Mouse (Mus musculus) liver, embryonic 16.5 days (tissue): ENCODE results near the gene Gm973. TPM values are rescaled to one million over a fixed set of nuclear protein-coding genes. Genes with fewer than 3 reads are reported as not detected.
"Not testable (repeated sequence)": the region's sequence is repeated elsewhere in the genome, so short reads cannot be mapped to it uniquely, and the experiment has no call there.

Experiments used
- ATAC-seq: fragments of 200-750 bp; cut with Nextera tagmentation; 2 replicates; pipeline ENCODE4 v1.8.0; 2017; ENCODE audit warnings: low read depth, mild to moderate bottlenecking, moderate number of reproducible peaks, moderate library complexity
- H3K27ac ChIP-seq: fragments of 300-500 bp; sonication (generic); 2 replicates; pipeline ENCODE4 v1.5.1; 2014; ENCODE audit warnings: mild to moderate bottlenecking, low read length
- H3K27me3 ChIP-seq: fragments of 300-500 bp; sonication (generic); 2 replicates; pipeline ENCODE4 v1.6.1; 2014; ENCODE audit warnings: low read depth, low read length, mixed read lengths; ENCODE audit not compliant: control insufficient read depth, insufficient read depth
- H3K36me3 ChIP-seq: fragments of 300-500 bp; sonication (generic); 2 replicates; pipeline ENCODE4 v1.6.1; 2014; ENCODE audit warnings: mild to moderate bottlenecking; ENCODE audit not compliant: control insufficient read depth, insufficient read depth
- H3K4me1 ChIP-seq: fragments of 300-500 bp; sonication (generic); 2 replicates; pipeline ENCODE4 v1.6.1; 2014; ENCODE audit warnings: low read depth, low read length, mixed read lengths; ENCODE audit not compliant: control insufficient read depth
- H3K4me2 ChIP-seq: fragments of 300-500 bp; sonication (generic); 2 replicates; pipeline ENCODE4 v1.6.1; 2014; ENCODE audit warnings: low read depth, low read length, mixed read lengths
- H3K4me3 ChIP-seq: fragments of 300-500 bp; sonication (generic); 2 replicates; pipeline ENCODE4 v1.5.1; 2014; ENCODE audit warnings: low read depth, mild to moderate bottlenecking, low read length
- H3K9ac ChIP-seq: fragments of 300-500 bp; sonication (generic); 2 replicates; pipeline ENCODE4 v1.6.1; 2014; ENCODE audit warnings: low read depth, low read length
- H3K9me3 ChIP-seq: fragments of 300-500 bp; sonication (generic); replicated peaks from 2 replicates; pipeline ENCODE4 v1.6.1; 2016; ENCODE audit warnings: low read length; ENCODE audit not compliant: control insufficient read depth
- WGBS: fragments of 180-500 bp; shearing (Covaris S2); extraction: QIAGEN DNeasy Blood & Tissue Kit; methylation state at CpG from one replicate; pipeline ENCODE4 v1.1.7; 2014; ENCODE audit not compliant: insufficient replicate concordance; 5-methylcytosine and 5-hydroxymethylcytosine counted together
- polyA plus RNA-seq: library from polyadenylated mRNA; unstranded; fragments of >200 nt; fragmentation: Nextera tagmentation; extraction: Ambion mirVana; gene quantifications from 2 replicates; pipeline ENCODE4 v1.2.1, GENCODE M21; 2015

The Gm973 gene
- polyA plus RNA-seq, 1 experiment from 2014 or later = not detected

DNA sequence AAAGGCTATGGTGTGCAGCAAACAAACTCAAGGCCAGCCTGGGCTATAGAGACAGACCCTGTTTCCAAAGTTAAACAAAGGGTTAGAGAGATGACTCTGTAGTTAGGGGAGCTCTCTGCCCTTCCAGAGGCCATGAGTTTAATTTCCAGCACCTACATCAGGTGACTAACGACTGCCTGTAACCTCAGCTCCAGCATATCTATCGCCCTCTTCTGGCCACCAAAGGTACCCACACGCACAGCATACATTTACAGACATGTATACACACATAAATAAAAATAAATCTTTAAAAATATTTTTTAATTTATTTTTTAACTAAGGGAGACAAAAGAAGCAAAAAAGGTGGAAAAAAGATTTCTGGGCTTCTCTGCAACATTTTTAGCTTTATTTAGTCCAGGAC lies 94.9 kb downstream of the Gm973 start:
- ATAC-seq = no peak
- Histone ChIP-seq H3K4me1 (no peaks in the 10 kb centered on the region), H3K4me3 (no peak overlapping the region), H3K4me2 (no peak overlapping the region), H3K36me3 (no peaks in the 10 kb centered on the region), H3K27ac (no peak overlapping the region), H3K9ac (no peak overlapping the region), H3K27me3 (no peaks in the 10 kb centered on the region), H3K9me3 (no peaks in the 10 kb centered on the region)
- 86% methylated on average over 3 of the region's 3 CpGs for WGBS

DNA sequence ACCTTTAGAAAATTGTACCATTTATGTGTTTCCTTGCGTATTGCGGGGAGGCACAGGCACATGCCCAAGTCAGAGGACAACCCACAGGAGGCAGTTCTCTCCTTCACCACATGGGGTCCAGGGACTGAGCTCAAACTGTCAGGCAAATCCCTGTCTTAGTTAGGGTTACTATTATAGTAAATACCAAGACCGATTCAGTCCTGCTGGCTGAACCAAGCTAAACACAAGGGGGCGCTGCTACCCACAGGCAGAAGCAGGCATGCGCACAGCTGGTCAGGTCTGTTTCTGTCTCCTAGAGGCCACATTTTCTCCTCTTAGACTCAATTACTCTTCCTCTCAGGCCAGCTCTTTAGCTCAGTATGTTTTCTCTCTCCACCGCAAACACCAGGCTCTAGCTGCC lies 97.7 kb downstream of the Gm973 start:
- H3K9me3 ChIP-seq = no peaks in the 10 kb centered on the region
- no peak for ATAC-seq

DNA sequence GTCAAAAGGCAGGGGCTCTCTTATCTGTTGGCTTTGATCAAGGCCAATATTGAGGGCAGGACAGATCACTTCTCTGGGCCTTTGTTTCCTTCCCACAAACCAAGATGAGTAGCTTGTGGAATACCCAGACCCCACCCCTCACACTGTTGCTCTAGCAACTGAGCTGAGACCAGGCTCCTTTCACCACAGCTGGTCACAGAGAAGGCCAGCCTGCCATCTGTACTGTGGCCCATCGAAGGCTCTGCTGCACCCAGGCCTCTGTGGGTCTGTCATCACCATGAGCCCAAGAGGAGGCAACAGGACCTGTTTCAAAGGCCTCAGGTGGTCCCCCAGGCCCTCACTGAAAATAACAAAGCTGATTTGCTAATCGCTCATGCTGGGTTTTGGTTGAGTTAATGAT lies 99.0 kb downstream of the Gm973 start:
- ATAC-seq = no peak
- no peaks in the 10 kb centered on the region for H3K36me3 ChIP-seq
- no peaks in the 10 kb centered on the region for H3K27me3 ChIP-seq
- H3K4me3 ChIP-seq = no peak overlapping the region
- H3K27ac ChIP-seq = no peak overlapping the region
- H3K9me3 ChIP-seq = no peaks in the 10 kb centered on the region
- H3K4me1 ChIP-seq = no peaks in the 10 kb centered on the region
- no peak overlapping the region for H3K4me2 ChIP-seq
- 58% methylated on average over 2 of the region's 2 CpGs for WGBS
- no peak overlapping the region for H3K9ac ChIP-seq

More for the DNA sequence above, 97.7 kb downstream of the Gm973 start:
- Histone ChIP-seq H3K9ac (no peak overlapping the region), H3K27ac (no peak overlapping the region), H3K4me1 (no peaks in the 10 kb centered on the region), H3K4me3 (no peak overlapping the region), H3K4me2 (no peak overlapping the region), H3K27me3 (no peaks in the 10 kb centered on the region), H3K36me3 (no peaks in the 10 kb centered on the region)
- WGBS = 42% methylated on average over 6 of the region's 6 CpGs

DNA sequence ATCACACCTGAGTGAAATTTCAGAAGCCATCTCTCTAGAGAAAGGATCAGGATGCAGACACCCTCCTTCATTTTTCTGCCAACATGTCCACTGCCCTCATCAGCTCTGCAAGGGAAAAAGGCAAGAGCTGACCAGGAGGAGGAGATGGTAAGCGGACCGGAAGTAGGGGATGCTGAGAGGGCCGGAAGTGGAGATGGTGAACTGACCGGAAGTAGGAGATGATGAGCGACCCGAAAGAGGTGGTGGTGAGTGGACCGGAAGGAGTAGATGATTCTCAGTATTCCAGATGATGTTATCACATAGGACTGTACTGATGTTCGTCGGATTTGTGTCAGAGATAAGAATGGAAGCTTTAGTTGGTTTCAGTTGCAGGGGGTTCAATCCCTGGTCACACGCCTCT lies 103.1 kb downstream of the Gm973 start:
- H3K27ac ChIP-seq = no peak overlapping the region
- H3K4me2 ChIP-seq = no peak overlapping the region
- no peaks in the 10 kb centered on the region for H3K9me3 ChIP-seq
- ATAC-seq = no peak
- H3K9ac ChIP-seq = no peak overlapping the region
- no peak overlapping the region for H3K4me3 ChIP-seq
- H3K36me3 ChIP-seq = no peaks in the 10 kb centered on the region
- H3K27me3 ChIP-seq = no peaks in the 10 kb centered on the region
- H3K4me1 ChIP-seq = no peaks in the 10 kb centered on the region
- 69% methylated on average over 10 of the region's 10 CpGs for WGBS

DNA sequence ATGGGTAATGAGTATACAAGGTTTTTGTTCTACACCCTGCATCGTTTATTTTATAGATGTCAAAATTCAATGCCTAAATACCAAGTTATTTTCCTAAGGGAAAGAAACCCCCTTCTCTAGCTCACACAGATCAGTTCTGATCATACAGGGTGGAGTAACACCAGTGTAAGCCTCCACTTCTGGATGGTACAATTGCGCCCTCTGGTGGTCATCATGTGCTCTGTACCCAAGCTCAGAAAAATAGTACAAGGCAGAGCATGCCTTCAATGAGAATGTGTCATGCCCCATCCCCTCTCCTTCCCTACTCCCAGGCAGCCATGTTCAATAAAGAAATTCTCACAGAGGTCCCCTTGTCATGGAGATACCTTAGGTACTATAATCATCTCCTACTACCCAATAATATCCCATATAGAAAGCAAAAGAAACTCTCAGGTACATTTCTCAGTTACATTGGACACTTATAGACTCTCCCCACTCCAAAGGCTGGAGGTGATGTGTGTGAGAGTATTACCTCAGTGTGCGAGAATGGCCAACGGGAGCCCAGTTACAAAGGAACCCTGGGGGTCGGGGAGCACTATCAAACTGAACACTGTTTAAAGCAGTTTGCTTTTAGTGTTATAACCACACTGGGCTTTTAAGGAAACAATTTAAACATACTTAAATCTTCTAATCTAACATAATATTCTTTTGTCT lies 107.4 kb downstream of the Gm973 start:
- H3K4me1 ChIP-seq = no peaks in the 10 kb centered on the region
- H3K9me3 ChIP-seq = no peaks in the 10 kb centered on the region
- no peak overlapping the region for H3K27ac ChIP-seq
- ATAC-seq = no peak
- H3K4me2 ChIP-seq = no peak overlapping the region
- H3K27me3 ChIP-seq = no peaks in the 10 kb centered on the region
- H3K9ac ChIP-seq = no peak overlapping the region
- 25% methylated on average over 5 of the region's 5 CpGs for WGBS
- no peaks in the 10 kb centered on the region for H3K36me3 ChIP-seq
- no peak overlapping the region for H3K4me3 ChIP-seq

DNA sequence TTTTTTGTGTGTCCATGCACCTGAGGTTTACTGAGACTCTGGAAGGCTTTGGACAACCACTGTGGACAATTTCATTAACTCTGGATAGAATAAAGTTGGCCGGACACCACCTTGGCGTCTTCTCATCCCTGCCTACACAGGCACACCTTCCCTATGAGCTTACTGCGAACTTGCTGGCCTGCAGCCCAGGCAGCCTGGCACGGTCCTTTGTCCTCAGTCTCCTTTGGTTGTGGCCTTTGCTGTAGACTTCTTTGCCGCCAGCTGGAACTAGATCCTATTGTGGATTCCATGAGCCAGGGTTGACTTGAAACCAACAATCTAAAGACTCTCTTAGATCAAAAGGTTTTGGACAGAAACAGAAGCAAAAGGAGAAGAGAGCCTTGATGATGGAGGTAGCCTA lies 109.3 kb downstream of the Gm973 start:
- Histone ChIP-seq H3K9me3 (no peaks in the 10 kb centered on the region), H3K36me3 (no peaks in the 10 kb centered on the region), H3K4me1 (no peaks in the 10 kb centered on the region), H3K27me3 (no peaks in the 10 kb centered on the region), H3K27ac (no peak overlapping the region), H3K4me2 (no peak overlapping the region), H3K9ac (no peak overlapping the region), H3K4me3 (no peak overlapping the region)
- no peak for ATAC-seq
- 81% methylated on average over 5 of the region's 5 CpGs for WGBS

DNA sequence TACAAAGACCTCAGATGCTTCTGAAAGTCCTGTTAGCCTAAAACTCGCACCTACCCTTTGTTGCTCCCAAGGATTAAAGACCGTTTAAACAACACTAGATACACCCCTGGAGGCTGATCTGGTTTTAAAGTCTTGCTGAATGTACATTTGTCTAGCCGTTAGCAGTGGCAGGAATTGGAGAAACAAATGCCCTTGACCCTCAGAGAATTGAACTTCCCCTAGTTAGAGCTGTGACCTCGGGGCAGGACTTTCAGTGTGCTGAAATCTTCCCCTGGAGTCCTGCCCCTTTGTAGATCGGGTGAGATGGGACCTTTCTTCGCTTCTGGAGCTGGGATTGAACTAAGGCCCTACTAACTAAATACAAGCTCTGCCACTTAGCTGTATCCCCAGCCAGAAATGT lies 113.1 kb downstream of the Gm973 start:
- Histone ChIP-seq H3K36me3 (no peaks in the 10 kb centered on the region), H3K4me3 (no peak overlapping the region), H3K27ac (no peak overlapping the region), H3K9ac (no peak overlapping the region), H3K9me3 (no peaks in the 10 kb centered on the region), H3K4me2 (no peak overlapping the region), H3K4me1 (peaks cover 5% of the 10 kb centered on the region; the same call in 1 of the 2 replicates), H3K27me3 (no peaks in the 10 kb centered on the region)
- no peak for ATAC-seq
- 35% methylated on average over 6 of the region's 6 CpGs for WGBS

DNA sequence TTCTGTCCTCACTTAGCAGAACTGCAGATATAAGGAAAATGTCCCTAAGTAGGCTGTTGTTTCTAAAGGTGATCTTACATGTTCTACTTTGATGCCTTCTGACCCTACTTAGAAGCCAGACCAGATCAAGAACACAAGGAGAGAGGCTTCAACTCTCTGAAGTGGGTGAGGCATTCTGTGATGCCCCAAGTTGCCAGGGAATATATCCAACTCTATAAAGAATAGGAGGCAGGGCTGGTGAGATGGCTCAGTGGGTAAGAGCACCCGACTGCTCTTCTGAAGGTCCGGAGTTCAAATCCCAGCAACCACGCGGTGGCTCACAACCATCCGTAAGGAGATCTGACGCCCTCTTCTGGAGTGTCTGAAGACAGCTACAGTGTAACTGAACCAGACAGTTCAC lies 114.3 kb downstream of the Gm973 start:
- H3K27ac ChIP-seq, H3K4me2 ChIP-seq, H3K27me3 ChIP-seq, H3K36me3 ChIP-seq, H3K9ac ChIP-seq, H3K9me3 ChIP-seq, H3K4me3 ChIP-seq, ATAC-seq, H3K4me1 ChIP-seq: not testable (repeated sequence)
- 82% methylated on average over 6 of the region's 6 CpGs for WGBS

DNA sequence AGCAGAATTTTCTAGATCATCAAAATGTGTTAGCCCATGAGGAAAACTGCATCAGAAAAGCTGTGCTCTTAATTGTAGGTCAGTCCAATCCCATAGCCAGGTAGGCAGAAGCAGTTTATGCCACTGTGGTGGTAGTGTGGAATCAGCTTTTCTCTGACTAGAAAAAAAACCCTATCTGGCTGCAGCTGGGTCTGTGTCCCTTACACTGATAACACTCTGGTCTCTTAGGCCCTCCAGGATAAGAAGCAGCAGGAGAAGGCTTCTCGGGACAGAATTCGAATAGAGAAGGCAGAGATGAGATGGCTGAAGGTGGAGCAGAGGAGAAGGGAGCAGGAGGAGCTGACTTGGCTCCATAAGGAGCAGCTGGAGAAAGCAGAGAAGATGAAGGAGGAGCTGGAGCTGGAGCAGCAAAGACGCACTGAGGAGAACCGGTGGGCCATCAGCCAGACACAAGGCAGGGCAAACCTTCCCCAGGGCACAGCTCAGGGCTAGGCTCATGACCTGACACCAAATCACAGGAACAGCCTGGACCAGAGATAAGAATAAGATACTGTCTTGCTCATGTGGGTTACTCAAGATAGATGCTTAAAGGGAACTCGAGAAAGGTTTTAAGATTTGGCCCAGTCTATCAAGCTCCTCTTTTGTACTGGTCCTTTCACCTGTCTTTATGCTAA lies 116.1 kb downstream of the Gm973 start:
- Histone ChIP-seq H3K9ac (no peak overlapping the region), H3K9me3 (no peaks in the 10 kb centered on the region), H3K4me3 (no peak overlapping the region), H3K36me3 (no peaks in the 10 kb centered on the region), H3K27ac (no peak overlapping the region), H3K4me1 (peaks cover 5% of the 10 kb centered on the region; the same call in 1 of the 2 replicates), H3K4me2 (no peak overlapping the region), H3K27me3 (no peaks in the 10 kb centered on the region)
- 29% methylated on average over 5 of the region's 5 CpGs for WGBS
- ATAC-seq = peak; percentile 24; the same call in 1 of the 2 replicates
